Mouse (Mus musculus) T-helper 1 cell (primary cell): ENCODE measurements around the gene Myo1b.

ENCODE experiments used
- in situ Hi-C: fragments of 300-600 bp; cut with MboI, MseI; formaldehyde crosslinking; loops from one replicate; pipeline ENCODE4 v1.15.1; 2025; ENCODE audit warnings: high pct_unique_total_duplicates

Gene Myo1b

DNA sequence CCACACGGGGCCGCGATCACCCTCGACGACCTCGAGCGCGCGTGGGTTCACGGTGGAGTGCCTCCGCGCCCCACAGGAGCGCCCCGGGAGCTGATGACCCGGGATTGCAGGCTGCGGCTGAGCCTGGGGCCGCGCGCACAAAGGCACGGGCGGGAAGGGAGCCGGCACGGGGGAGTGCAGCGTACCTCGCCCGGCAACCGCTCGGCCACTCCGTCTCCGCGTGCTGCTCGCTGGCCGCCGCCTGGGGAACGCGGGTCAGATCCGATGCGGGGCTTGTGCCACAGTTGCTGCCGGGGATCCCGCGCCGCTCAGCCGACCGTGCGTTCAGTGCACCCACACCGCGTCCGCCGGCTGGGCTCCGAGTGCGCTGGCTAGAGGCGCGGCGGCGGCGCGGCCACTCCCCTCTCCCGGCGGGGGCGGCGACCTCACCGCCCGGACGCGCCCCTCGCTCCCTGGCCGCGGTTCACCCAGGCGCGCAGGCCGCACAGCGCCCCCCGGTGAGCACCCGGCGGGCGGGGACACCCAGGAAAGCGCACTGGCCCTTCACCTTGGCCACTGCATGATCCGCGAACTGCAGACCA, at the start of gene Myo1b:
Gene Myo1b (minus strand): TSS at position 496 of the 581 bp plus-strand sequence.
- in situ Hi-C loops, result no loop called here

GRCm38 (mm10) chr1:51964647-51965046, 48.8 kb upstream of the Myo1b start:
- in situ Hi-C loops, result no loop called here

DNA sequence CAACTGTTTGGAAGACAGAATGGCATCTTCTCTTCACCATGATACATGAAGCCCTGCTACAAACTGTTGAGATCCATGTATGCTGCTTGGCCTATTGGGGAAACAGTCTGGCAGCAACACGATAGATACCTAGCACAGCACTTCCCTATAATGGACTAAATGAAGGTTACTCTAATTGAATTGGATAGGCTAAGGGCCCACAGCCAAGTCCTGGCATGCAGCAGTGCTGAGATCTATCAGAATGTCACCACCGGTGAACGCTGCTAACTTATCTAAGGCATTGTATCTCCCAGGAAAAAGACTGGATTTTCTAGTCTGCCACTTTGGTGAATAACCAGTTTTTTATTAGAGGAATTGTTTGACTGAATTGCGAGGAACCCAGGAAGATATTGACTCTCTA, 31.2 kb upstream of the Myo1b start:
- in situ Hi-C loops, result loop anchor here (5.0 kb wide), 1 partner anchor 35 kb away; no protein-coding TSS in a partner anchor

GRCm38 (mm10) chr1:51944755-51945154, 28.9 kb upstream of the Myo1b start:
- in situ Hi-C loops, result loop anchor here (5.0 kb wide), 1 partner anchor 38 kb away; no protein-coding TSS in a partner anchor

- in situ Hi-C loops, result no loop called here
Observed at GRCm38 (mm10) chr1:51938357-51938756, 22.5 kb upstream of the Myo1b start.

DNA sequence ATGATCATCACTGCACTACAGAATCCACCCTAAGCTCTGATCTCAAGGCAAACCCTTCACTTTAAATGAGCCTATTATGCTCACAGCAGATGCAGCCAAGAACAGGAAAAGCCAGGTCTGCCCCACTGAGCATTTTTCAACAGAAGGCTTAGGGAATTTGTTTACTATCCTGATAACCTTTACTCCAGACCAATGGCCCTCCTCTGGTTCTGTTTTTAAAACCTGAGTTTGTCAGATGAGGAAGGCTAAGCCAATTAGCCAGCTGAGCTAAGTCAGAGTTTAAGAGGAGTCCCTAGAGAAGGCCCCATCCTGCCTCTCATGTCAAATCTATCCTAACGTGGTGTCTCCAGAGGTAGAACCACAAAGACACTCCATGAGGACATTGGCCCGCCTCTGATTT, 19.1 kb upstream of the Myo1b start:
- in situ Hi-C loops, result no loop called here

- in situ Hi-C loops, result no loop called here
Observed at GRCm38 (mm10) chr1:51934176-51934924, 18.5 kb upstream of the Myo1b start.

- in situ Hi-C loops, result no loop called here
Observed at GRCm38 (mm10) chr1:51932826-51933225, 17.0 kb upstream of the Myo1b start.

DNA sequence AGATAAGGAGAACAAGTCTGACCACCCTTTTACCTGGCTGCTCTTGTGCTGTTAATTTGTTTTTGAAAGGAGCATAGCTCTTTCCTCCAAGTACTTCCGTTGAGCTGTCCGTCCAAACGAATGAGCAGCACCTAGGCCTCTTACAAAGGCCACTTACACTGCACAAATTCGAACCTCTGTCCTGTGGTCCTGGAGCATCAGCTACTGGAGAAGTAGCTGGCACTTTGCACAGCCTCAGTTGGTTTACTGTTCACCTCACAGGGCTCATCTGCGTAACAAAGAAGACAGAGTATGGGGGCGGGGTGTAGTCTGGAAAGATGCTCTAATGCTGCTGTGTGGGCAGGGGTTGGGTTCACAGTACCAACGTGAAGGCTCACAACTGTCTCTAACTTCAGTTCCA, 15.7 kb upstream of the Myo1b start:
- in situ Hi-C loops, result no loop called here

DNA sequence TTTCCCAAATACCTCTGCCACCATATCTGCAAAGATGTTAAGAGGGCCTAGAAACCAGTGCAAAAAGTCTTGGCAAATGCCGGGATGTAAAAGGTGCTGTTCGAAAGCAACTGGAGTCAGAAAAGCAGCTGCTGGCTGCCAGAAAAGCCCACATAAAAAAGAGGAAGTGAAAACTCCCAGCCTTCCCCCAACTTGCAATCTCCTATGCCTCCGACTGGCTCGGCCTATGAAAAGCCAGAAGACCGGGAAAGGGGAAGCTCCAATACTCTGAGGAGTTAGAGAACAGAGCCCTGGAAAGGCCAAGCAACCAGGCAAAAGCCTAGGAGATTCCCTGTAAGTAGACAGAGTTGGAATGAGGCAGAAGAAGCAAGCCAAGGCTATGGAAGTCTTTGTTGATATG, 14.7 kb upstream of the Myo1b start:
- in situ Hi-C loops, result no loop called here

DNA sequence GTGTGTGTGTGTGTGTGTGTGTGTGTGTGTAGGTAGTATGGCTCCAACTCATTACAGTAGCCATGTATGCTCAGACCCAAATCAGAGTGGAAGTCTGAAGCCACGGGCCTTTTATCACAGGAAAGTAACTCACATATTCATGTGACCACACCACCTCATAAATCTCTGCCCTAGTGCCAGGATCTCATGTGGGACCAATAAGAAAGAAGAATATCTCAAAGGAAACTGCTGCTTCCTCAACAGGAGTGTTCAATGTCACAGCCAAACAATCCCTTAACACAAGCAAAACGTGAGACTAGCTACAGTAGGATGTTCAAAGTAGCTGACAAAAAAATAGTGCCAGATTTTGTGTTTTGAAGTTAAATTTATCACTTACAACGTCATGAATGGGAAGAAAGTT, 13.7 kb upstream of the Myo1b start:
- in situ Hi-C loops, result loop anchor here (10.0 kb wide), 1 partner anchor 435 kb away; no protein-coding TSS in a partner anchor

DNA sequence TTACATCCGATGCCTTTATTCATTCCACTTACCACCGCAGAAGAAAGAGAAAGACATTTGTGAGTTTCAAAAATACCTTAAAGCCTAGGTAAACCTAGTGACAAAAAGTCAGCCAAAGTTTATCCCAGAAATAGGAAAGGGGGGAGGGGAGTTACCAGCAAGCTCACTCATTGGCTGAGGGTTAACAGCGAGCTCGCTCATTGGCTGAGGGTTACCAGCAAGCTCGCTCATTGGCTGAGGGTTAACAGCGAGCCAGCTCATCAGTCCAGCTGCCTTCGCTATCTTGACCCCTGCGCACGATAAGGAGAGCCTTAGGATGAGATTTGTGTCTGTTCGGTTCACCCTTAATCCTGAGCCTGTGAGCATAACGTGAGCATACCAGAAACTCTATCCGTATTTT, 6.9 kb upstream of the Myo1b start:
- in situ Hi-C loops, result loop anchor here (10.0 kb wide), 1 partner anchor 428 kb away; no protein-coding TSS in a partner anchor

DNA sequence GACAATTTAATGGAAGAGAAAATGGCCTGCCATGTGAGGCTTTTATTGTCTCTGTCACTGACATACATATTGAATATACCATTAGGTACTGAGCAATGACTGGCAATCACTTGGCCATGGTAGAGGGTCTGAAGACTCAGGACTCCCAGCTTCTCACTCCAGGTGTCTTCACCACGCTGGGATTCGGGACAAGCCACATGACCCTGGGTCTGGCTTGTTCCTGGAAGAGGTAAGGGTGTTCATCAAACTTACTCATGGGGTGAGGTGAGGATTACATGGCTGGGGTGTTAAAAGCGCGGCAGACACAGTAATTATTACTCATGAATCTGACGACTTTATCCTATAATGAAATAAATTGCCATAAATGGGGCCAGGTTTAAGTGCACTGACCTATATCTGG, 405 bp upstream of the Myo1b start:
- in situ Hi-C loops, result no loop called here

DNA sequence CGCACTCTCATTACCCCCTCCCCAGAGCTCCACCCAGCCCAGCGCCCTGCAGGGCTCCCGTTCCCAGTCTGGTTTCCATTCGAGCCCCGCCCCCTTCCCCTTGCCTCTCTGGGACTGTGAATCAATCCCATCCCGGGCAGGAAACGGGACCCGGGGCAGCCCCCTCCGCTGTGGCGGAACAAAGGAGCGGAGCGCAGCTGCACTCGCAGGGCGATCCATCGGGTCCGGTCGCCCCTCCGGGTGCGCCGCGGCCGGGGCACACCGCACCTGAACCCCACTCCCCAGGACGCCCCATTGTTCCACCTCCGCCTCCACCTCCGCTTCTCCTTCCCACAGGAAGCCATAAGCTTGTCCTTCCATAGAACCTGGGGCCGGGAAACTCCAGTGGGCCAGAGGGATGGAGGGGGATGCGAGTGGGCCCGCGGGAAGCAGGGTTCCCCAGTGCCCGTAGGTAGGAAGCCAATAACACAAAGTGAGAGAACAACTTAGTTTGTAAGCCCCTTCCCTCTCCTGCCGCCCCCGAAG, 758 bp downstream of the Myo1b start:
- in situ Hi-C loops, result no loop called here

DNA sequence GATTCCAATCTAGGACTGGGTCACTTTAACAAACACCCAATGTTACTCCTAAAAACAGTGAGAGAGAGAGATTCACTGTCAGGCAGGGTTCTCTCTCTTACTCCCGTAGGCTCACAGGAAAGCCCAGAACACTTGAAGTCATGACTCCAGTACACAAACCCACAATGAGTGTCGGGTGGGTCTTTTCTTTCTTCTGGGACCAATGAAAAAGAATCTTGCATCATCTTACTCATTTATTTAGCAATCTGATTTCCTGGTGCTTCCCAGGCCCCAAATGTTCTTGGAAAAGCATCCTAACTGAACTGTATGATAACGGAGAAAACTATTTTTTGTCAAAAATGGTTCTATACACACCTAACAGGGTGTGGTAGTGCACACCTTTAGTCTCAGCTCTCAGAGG, 1.8 kb downstream of the Myo1b start:
- in situ Hi-C loops, result no loop called here

GRCm38 (mm10) chr1:51913071-51913814, 2.6 kb downstream of the Myo1b start:
- in situ Hi-C loops, result no loop called here

GRCm38 (mm10) chr1:51911331-51911730, 4.5 kb downstream of the Myo1b start:
- in situ Hi-C loops, result no loop called here

DNA sequence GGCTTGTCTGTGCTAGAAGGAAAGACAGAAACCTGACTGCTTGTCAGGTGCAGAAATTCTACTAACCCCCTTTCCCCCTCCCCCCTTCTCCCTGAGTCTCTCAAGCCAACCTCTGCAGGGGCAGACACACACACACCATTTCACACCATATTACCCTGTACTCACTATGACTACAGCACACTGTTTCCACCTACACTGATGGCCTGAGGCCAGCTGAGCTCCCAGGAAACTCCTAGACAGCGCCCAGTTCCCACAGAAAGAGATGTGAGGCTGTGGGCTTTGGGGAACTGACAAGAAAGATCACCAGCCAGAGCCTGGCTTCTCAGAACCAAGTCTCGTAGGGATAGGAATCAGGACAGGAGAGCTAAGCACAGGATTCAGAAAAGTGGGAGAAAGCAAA, 6.7 kb downstream of the Myo1b start:
- in situ Hi-C loops, result no loop called here

GRCm38 (mm10) chr1:51907821-51908220, 8.1 kb downstream of the Myo1b start:
- in situ Hi-C loops, result no loop called here

- in situ Hi-C loops, result no loop called here
Observed at GRCm38 (mm10) chr1:51906206-51906906, 9.5 kb downstream of the Myo1b start.

- in situ Hi-C loops, result no loop called here
Observed at GRCm38 (mm10) chr1:51905073-51905472, 10.8 kb downstream of the Myo1b start.

DNA sequence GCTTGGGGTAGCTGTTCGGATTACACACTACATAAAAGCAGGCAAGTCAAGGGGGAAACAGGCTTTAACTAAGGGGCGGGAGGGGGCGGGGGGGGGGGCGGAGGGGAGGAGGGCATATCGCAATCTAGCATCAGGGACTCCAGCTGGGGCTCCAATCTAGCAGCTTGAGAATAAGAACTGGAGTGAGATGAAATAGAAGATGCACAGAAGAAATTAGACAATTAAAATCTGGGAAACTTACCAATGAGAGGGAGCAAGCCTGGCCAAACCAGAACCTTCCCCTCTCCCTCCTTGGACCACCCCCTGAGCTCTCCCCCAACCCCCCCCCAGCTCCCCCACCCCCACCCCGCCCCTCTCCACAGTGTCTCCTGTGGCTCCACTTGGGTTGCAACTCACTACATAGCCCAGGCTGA, 18.7 kb downstream of the Myo1b start:
- in situ Hi-C loops, result no loop called here
